Mouse (Mus musculus) G1E (cell line): ENCODE measurements around the gene Caln1.

ENCODE experiments used
- CTCF ChIP-seq: IDR thresholded peaks from 2 replicates; pipeline ENCODE4 v1.5.1; 2012; ENCODE audit warnings: low read depth, low read length, inconsistent platforms, mixed read lengths
- GATA1 ChIP-seq: IDR thresholded peaks from 2 replicates; pipeline ENCODE4 v1.6.1; 2012; ENCODE audit warnings: borderline replicate concordance, low read length, inconsistent platforms, mixed read lengths
- GATA2 ChIP-seq: IDR thresholded peaks from 2 replicates; pipeline ENCODE4 v1.6.1; 2012; ENCODE audit warnings: low read depth, low read length, inconsistent platforms, borderline replicate concordance
- POLR2AphosphoS5 ChIP-seq: IDR thresholded peaks from 2 replicates; pipeline ENCODE4 v1.6.1; 2012; ENCODE audit warnings: low read depth, low read length, inconsistent platforms; ENCODE audit not compliant: insufficient replicate concordance
- TAL1 ChIP-seq: conservative IDR thresholded peaks from 2 replicates; pipeline ENCODE4 v1.6.1; 2012; ENCODE audit warnings: low read depth, low read length, inconsistent platforms, mixed read lengths

- no peak for TF ChIP-seq CTCF
- no peak for TF ChIP-seq POLR2AphosphoS5
- no peak for TF ChIP-seq GATA1
- TF ChIP-seq TAL1, result no peak
- no peak for TF ChIP-seq GATA2
These were observed 423.6 kb downstream of the Caln1 start for GRCm38 (mm10) chr5:130792755-130793452.
